Mouse (Mus musculus): ENCODE measurements at regions not wholly inside any gene's neighbourhood (a gene's known extent, or its start where the extent isn't known, plus 50 kb on each side); places are given as distances from the start of the nearest gene placed in this dataset.

GRCm38 (mm10) chrX:19150606-19151005, 330.5 kb downstream of the Tex13c3 start:
- ATAC-seq: no peak
- no peaks in the 10 kb centered on the region for H3K27me3 ChIP-seq
- WGBS: 91% methylated on average over 3 of the region's 3 CpGs

GRCm38 (mm10) chrX:19148672-19149071, 332.4 kb downstream of the Tex13c3 start:
- H3K4me2 ChIP-seq (replicated peaks): no peak overlapping the region
- H3K9me3 ChIP-seq: no peaks in the 10 kb centered on the region
- H3K4me1 ChIP-seq (replicated peaks): no peaks in the 10 kb centered on the region
- WGBS: 91% methylated on average over 1 of the region's 1 CpGs
- no peak overlapping the region for H3K4me3 ChIP-seq (replicated peaks)
- H3K9ac ChIP-seq (replicated peaks): no peak overlapping the region
- H3K27me3 ChIP-seq: no peaks in the 10 kb centered on the region
- no peaks in the 10 kb centered on the region for H3K36me3 ChIP-seq
- no peak overlapping the region for H3K27ac ChIP-seq
- no peak for ATAC-seq

More at GRCm38 (mm10) chrX:19150606-19151005, 330.5 kb downstream of the Tex13c3 start:
- Histone ChIP-seq H3K4me1 (replicated peaks) (no peaks in the 10 kb centered on the region), H3K9me3 (no peaks in the 10 kb centered on the region), H3K4me3 (replicated peaks) (no peak overlapping the region), H3K4me2 (replicated peaks) (no peak overlapping the region), H3K9ac (replicated peaks) (no peak overlapping the region), H3K27ac (no peak overlapping the region), H3K36me3 (no peaks in the 10 kb centered on the region)

- Histone ChIP-seq H3K27ac (no peak overlapping the region), H3K27me3 (no peaks in the 10 kb centered on the region), H3K9ac (replicated peaks) (no peak overlapping the region), H3K4me2 (replicated peaks) (no peak overlapping the region), H3K4me1 (replicated peaks) (no peaks in the 10 kb centered on the region), H3K4me3 (replicated peaks) (no peak overlapping the region), H3K36me3 (no peaks in the 10 kb centered on the region), H3K9me3 (no peaks in the 10 kb centered on the region)
- WGBS: 89% methylated on average over 3 of the region's 3 CpGs
- ATAC-seq: no peak
Observed at GRCm38 (mm10) chrX:19148251-19148650, 332.9 kb downstream of the Tex13c3 start.

GRCm38 (mm10) chrX:19112753-19113152, 368.4 kb downstream of the Tex13c3 start:
- no peak overlapping the region for H3K4me2 ChIP-seq (replicated peaks)
- H3K9me3 ChIP-seq: no peaks in the 10 kb centered on the region
- H3K27me3 ChIP-seq: no peaks in the 10 kb centered on the region
- ATAC-seq: no peak
- H3K4me1 ChIP-seq (replicated peaks): no peaks in the 10 kb centered on the region
- no peak overlapping the region for H3K27ac ChIP-seq
- no peaks in the 10 kb centered on the region for H3K36me3 ChIP-seq
- H3K4me3 ChIP-seq (replicated peaks): no peak overlapping the region
- H3K9ac ChIP-seq (replicated peaks): no peak overlapping the region
- WGBS: 83% methylated on average over 7 of the region's 7 CpGs

DNA sequence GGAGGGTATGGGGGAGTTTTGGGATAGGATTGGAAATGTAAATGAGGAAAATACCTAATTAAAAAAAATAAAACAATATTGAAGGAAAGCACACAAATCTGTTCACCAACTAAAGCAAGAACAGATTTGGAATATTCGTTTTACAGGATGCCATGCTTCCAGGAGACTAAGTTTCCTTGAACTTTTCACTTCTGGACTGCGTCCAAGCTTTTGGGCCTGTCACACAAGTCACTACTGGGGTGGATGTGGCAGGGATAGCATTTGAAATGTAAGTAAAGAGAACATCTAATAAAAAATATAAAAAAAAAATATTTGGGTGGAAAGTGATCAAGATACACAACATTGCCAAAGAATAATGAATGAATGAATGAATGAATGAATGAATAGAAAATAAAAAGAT, 378.2 kb downstream of the Tex13c3 start:
- Histone ChIP-seq H3K27ac (no peak overlapping the region), H3K36me3 (no peaks in the 10 kb centered on the region), H3K9me3 (no peaks in the 10 kb centered on the region), H3K27me3 (no peaks in the 10 kb centered on the region), H3K4me2 (replicated peaks) (no peak overlapping the region), H3K9ac (replicated peaks) (no peak overlapping the region), H3K4me1 (replicated peaks) (no peaks in the 10 kb centered on the region), H3K4me3 (replicated peaks) (no peak overlapping the region)
- 59% methylated on average over 2 of the region's 2 CpGs for WGBS
- ATAC-seq: no peak

DNA sequence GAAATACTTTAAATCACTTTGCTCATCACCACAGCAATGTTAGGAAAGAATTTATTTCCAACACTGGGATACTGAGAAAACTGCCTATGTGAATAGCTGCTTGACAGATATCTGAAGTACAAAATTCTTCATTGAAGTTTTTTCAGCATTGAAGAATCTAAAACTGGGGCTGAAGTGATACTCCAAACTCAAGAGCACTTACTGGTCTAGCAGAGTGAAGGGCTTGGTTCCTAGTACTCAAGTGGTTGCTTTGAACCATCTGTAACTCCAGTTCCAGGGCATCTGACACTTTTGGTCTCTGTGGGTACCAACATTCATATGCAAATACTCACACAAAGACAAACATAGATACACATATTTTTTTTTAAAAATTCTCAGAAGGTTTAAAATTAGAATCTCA, 385.2 kb downstream of the Tex13c3 start:
- ATAC-seq: no peak
- no peak overlapping the region for H3K9ac ChIP-seq (replicated peaks)

GRCm38 (mm10) chrX:19084435-19084834, 396.7 kb downstream of the Tex13c3 start:
- H3K27ac ChIP-seq: no peak overlapping the region
- ATAC-seq: no peak
- H3K36me3 ChIP-seq: no peaks in the 10 kb centered on the region
- no peaks in the 10 kb centered on the region for H3K4me1 ChIP-seq (replicated peaks)
- 95% methylated on average over 1 of the region's 1 CpGs for WGBS
- no peaks in the 10 kb centered on the region for H3K27me3 ChIP-seq
- H3K9ac ChIP-seq (replicated peaks): no peak overlapping the region
- H3K4me3 ChIP-seq (replicated peaks): no peak overlapping the region
- H3K4me2 ChIP-seq (replicated peaks): no peak overlapping the region
- no peaks in the 10 kb centered on the region for H3K9me3 ChIP-seq

More for the DNA sequence above, 385.2 kb downstream of the Tex13c3 start:
- no peaks in the 10 kb centered on the region for H3K9me3 ChIP-seq
- H3K4me1 ChIP-seq (replicated peaks): no peaks in the 10 kb centered on the region
- H3K27ac ChIP-seq: no peak overlapping the region
- H3K36me3 ChIP-seq: no peaks in the 10 kb centered on the region
- H3K27me3 ChIP-seq: no peaks in the 10 kb centered on the region
- H3K4me3 ChIP-seq (replicated peaks): no peak overlapping the region
- no peak overlapping the region for H3K4me2 ChIP-seq (replicated peaks)

- Histone ChIP-seq H3K9ac (replicated peaks) (no peak overlapping the region), H3K27ac (no peak overlapping the region), H3K4me2 (replicated peaks) (no peak overlapping the region), H3K4me1 (replicated peaks) (no peaks in the 10 kb centered on the region), H3K9me3 (no peaks in the 10 kb centered on the region), H3K27me3 (no peaks in the 10 kb centered on the region), H3K4me3 (replicated peaks) (no peak overlapping the region), H3K36me3 (no peaks in the 10 kb centered on the region)
- ATAC-seq: no peak
- 64% methylated on average over 2 of the region's 2 CpGs for WGBS
Observed at GRCm38 (mm10) chrX:19080021-19080420, 401.1 kb downstream of the Tex13c3 start.

MicroRNAs encoded in the stretch of these regions (microRNA counts, 519-probe panel; counts per million panel counts)
- microRNA mmu-miR-221 (110 counts per million, percentile 56 among the panel's probes with 10 or more counts), microRNA mmu-miR-222 (110 counts per million, percentile 56 among the panel's probes with 10 or more counts)

Small RNA genes in the stretch of these regions (microRNA-seq; reads per million reads assigned to microRNA genes)
- gene Mir221 (153 reads per million, percentile 58 among the genes with 10 or more reads in this experiment), gene Mir222 (73.2 reads per million, percentile 50 among the genes with 10 or more reads in this experiment)

All from midbrain, embryonic 13.5 days (tissue).